Mouse (Mus musculus) cortical plate, adult 2 months (tissue): Measurements from ENCODE around the gene Poc1b.

Experiments
- CTCF ChIP-seq: fragments of 200-500 bp; IDR thresholded peaks from 2 replicates; pipeline ENCODE4 v1.5.1; 2011; ENCODE audit warnings: mild to moderate bottlenecking, control low read depth, low read length; ENCODE audit not compliant: insufficient read depth; ENCODE audit errors: extremely low read depth
- POLR2A ChIP-seq: fragments of 200-500 bp; IDR thresholded peaks from 2 replicates; pipeline ENCODE4 v1.6.1; 2011; ENCODE audit warnings: mild to moderate bottlenecking, low read length, control low read depth; ENCODE audit not compliant: insufficient read depth; ENCODE audit errors: extremely low read depth

DNA sequence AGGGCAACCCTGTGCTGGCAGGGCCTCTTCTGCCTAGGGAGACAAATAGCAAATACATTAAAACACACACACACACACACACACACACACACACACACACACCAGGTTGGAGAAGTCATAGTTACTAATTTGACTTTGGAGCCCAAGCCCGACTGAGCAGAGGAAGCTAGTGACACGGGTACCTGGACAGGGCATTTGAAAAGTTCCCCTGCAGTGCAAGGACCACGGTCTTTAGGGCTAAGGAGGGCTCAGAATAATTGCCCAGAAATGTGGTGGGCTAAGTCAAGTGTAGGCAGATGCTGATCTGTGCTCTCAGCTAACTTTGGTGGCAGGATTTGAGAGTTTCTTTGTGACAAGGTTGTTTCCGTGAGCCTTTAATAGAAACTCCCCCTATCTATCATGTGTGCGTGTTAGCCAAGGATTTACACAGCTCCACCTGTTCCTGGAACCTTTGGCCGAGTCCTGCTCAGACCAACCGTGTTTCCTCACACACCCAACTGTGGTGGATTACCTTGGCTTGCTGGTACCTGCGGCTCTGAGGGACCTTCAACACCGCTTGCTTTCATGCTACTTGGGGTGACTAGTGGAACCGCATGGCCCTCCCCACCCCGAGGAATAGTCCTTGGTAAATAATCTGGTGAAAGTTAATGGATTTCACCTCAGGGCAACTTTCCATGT is 25.9 kb downstream of the Poc1b start:
- TF ChIP-seq CTCF (no peak), POLR2A (no peak)
